Mouse (Mus musculus) embryonic facial prominence, embryonic 12.5 days (tissue): ENCODE results near the gene Atp9a. TPM values are rescaled to one million over a fixed set of nuclear protein-coding genes. Genes with fewer than 3 reads are reported as not detected.

Source experiments
- ATAC-seq: fragments of 200-750 bp; cut with Nextera tagmentation; 2 replicates; pipeline ENCODE4 v1.8.0; 2017; ENCODE audit not compliant: insufficient number of reproducible peaks, insufficient read depth, low FRiP score, low TSS enrichment
- H3K27ac ChIP-seq: fragments of 300-500 bp; sonication (generic); 2 replicates; pipeline ENCODE4 v1.5.1; 2016; ENCODE audit warnings: mild to moderate bottlenecking
- H3K27me3 ChIP-seq: fragments of 300-500 bp; sonication (generic); 2 replicates; pipeline ENCODE4 v1.6.1; 2016; ENCODE audit warnings: mild to moderate bottlenecking, moderate library complexity
- H3K36me3 ChIP-seq: fragments of 300-500 bp; sonication (generic); 2 replicates; pipeline ENCODE4 v1.6.1; 2016; ENCODE audit warnings: mild to moderate bottlenecking
- H3K4me1 ChIP-seq: fragments of 300-500 bp; sonication (generic); 2 replicates; pipeline ENCODE4 v1.6.1; 2016
- H3K4me2 ChIP-seq: fragments of 300-500 bp; sonication (generic); replicated peaks from 2 replicates; pipeline ENCODE4 v1.6.1; 2016; ENCODE audit warnings: mild to moderate bottlenecking, moderate library complexity
- H3K4me3 ChIP-seq: fragments of 300-500 bp; sonication (generic); 2 replicates; pipeline ENCODE4 v1.5.1; 2016; ENCODE audit warnings: mild to moderate bottlenecking
- H3K9ac ChIP-seq: fragments of 300-500 bp; sonication (generic); 2 replicates; pipeline ENCODE4 v1.6.1; 2016; ENCODE audit warnings: mild to moderate bottlenecking, moderate library complexity
- H3K9me3 ChIP-seq: fragments of 300-500 bp; sonication (generic); 2 replicates; pipeline ENCODE4 v1.6.1; 2016; ENCODE audit warnings: mild to moderate bottlenecking, moderate library complexity
- WGBS: fragments of 180-500 bp; shearing (Covaris S2); methylation state at CpG from one replicate; pipeline ENCODE4 v1.1.7; 2016; 5-methylcytosine and 5-hydroxymethylcytosine counted together
- polyA plus RNA-seq: library from polyadenylated mRNA; unstranded; fragments of >200 nt; fragmentation: Nextera tagmentation; extraction: Ambion mirVana; gene quantifications from 2 replicates; pipeline ENCODE4 v1.2.1, GENCODE M21; 2016

Atp9a gene
- polyA plus RNA-seq, 1 experiment from 2014 or later = 24.5 TPM

- H3K27ac ChIP-seq = no peak overlapping the region
- no peaks in the 10 kb centered on the region for H3K9me3 ChIP-seq
- H3K36me3 ChIP-seq = no peaks in the 10 kb centered on the region
- H3K4me2 ChIP-seq = no peak overlapping the region
- 64% methylated on average over 3 of the region's 3 CpGs for WGBS
- no peak for ATAC-seq
- no peak overlapping the region for H3K9ac ChIP-seq
- H3K4me3 ChIP-seq = no peak overlapping the region
- peaks cover 20% of the 10 kb centered on the region for H3K4me1 ChIP-seq
- H3K27me3 ChIP-seq = no peaks in the 10 kb centered on the region
Measured at GRCm38 (mm10) chr2:168610941-168611340, 131.3 kb downstream of the Atp9a start.

- Histone ChIP-seq H3K4me1 (peaks cover 27% of the 10 kb centered on the region), H3K9me3 (no peaks in the 10 kb centered on the region), H3K9ac (no peak overlapping the region), H3K4me2 (no peak overlapping the region), H3K4me3 (no peak overlapping the region), H3K27me3 (no peaks in the 10 kb centered on the region), H3K36me3 (no peaks in the 10 kb centered on the region), H3K27ac (no peak overlapping the region)
- 75% methylated on average over 6 of the region's 6 CpGs for WGBS
- no peak for ATAC-seq
Measured at GRCm38 (mm10) chr2:168609653-168610248, 132.5 kb downstream of the Atp9a start.

- 67% methylated on average over 9 of the region's 9 CpGs for WGBS
- Histone ChIP-seq H3K36me3 (no peaks in the 10 kb centered on the region), H3K9me3 (no peaks in the 10 kb centered on the region), H3K4me1 (peaks cover 25% of the 10 kb centered on the region), H3K27ac (no peak overlapping the region), H3K27me3 (peaks cover 5% of the 10 kb centered on the region; the same call in 1 of the 2 replicates), H3K4me2 (no peak overlapping the region), H3K4me3 (no peak overlapping the region), H3K9ac (no peak overlapping the region)
- no peak for ATAC-seq
Measured at GRCm38 (mm10) chr2:168608125-168608564, 134.1 kb downstream of the Atp9a start.

GRCm38 (mm10) chr2:168604655-168605070 lies 137.5 kb downstream of the Atp9a start:
- no peak overlapping the region for H3K4me2 ChIP-seq
- H3K4me1 ChIP-seq = peaks cover 39% of the 10 kb centered on the region
- no peak overlapping the region for H3K9ac ChIP-seq
- no peaks in the 10 kb centered on the region for H3K9me3 ChIP-seq
- peak overlapping the region; percentile 26; the same call in 1 of the 2 replicates for H3K27ac ChIP-seq
- no peak overlapping the region for H3K4me3 ChIP-seq
- no peaks in the 10 kb centered on the region for H3K36me3 ChIP-seq
- H3K27me3 ChIP-seq = peaks cover 29% of the 10 kb centered on the region
- 34% methylated on average over 16 of the region's 16 CpGs for WGBS
- ATAC-seq = no peak

GRCm38 (mm10) chr2:168602387-168602741 lies 139.8 kb downstream of the Atp9a start:
- Histone ChIP-seq H3K27me3 (peaks cover 41% of the 10 kb centered on the region), H3K27ac (no peak overlapping the region), H3K9ac (no peak overlapping the region), H3K4me2 (peak overlapping the region; percentile 81), H3K4me3 (no peak overlapping the region), H3K4me1 (peaks cover 36% of the 10 kb centered on the region), H3K36me3 (no peaks in the 10 kb centered on the region), H3K9me3 (no peaks in the 10 kb centered on the region)
- no peak for ATAC-seq
- WGBS = 16% methylated on average over 12 of the region's 12 CpGs

GRCm38 (mm10) chr2:168601491-168602386 lies 140.5 kb downstream of the Atp9a start, which contains the start of gene Nfatc2:
TSS of gene Nfatc2 (minus strand) at chr2:168601657.
- Histone ChIP-seq H3K9me3 (no peaks in the 10 kb centered on the region), H3K36me3 (no peaks in the 10 kb centered on the region), H3K27me3 (peaks cover 41% of the 10 kb centered on the region), H3K9ac (peak within 1 kb of the TSS; percentile 60), H3K27ac (peak within 1 kb of the TSS; percentile 58), H3K4me1 (peaks cover 36% of the 10 kb centered on the region), H3K4me2 (peak within 1 kb of the TSS; percentile 81), H3K4me3 (peak within 1 kb of the TSS; percentile 46)
- ATAC-seq = peak; percentile 57; the same call in 1 of the 2 replicates
- WGBS = under 1% methylated on average over 56 of the region's 56 CpGs

- Histone ChIP-seq H3K9ac (peak overlapping the region; percentile 60), H3K4me3 (peak overlapping the region; percentile 46), H3K4me1 (peaks cover 36% of the 10 kb centered on the region), H3K9me3 (no peaks in the 10 kb centered on the region), H3K27me3 (peaks cover 41% of the 10 kb centered on the region), H3K27ac (peak overlapping the region; percentile 58), H3K4me2 (peak overlapping the region; percentile 81), H3K36me3 (no peaks in the 10 kb centered on the region)
- ATAC-seq = peak; percentile 31; the same call in 1 of the 2 replicates
- 1% methylated on average over 32 of the region's 32 CpGs for WGBS
Measured at GRCm38 (mm10) chr2:168600750-168601490, 141.3 kb downstream of the Atp9a start.

GRCm38 (mm10) chr2:168595693-168596092 lies 146.5 kb downstream of the Atp9a start:
- ATAC-seq = no peak
- H3K9ac ChIP-seq = no peak overlapping the region
- no peak overlapping the region for H3K27ac ChIP-seq
- H3K4me2 ChIP-seq = no peak overlapping the region
- H3K9me3 ChIP-seq = no peaks in the 10 kb centered on the region
- H3K36me3 ChIP-seq = no peaks in the 10 kb centered on the region
- WGBS = 82% methylated on average over 7 of the region's 7 CpGs
- no peak overlapping the region for H3K4me3 ChIP-seq
- H3K27me3 ChIP-seq = peaks cover 37% of the 10 kb centered on the region
- peaks cover 13% of the 10 kb centered on the region for H3K4me1 ChIP-seq

GRCm38 (mm10) chr2:168593676-168594075 lies 148.5 kb downstream of the Atp9a start:
- Histone ChIP-seq H3K4me1 (peaks cover 18% of the 10 kb centered on the region), H3K9me3 (no peaks in the 10 kb centered on the region), H3K27ac (no peak overlapping the region), H3K4me3 (no peak overlapping the region), H3K27me3 (peaks cover 41% of the 10 kb centered on the region), H3K36me3 (no peaks in the 10 kb centered on the region), H3K4me2 (no peak overlapping the region), H3K9ac (no peak overlapping the region)
- 79% methylated on average over 6 of the region's 6 CpGs for WGBS
- no peak for ATAC-seq

GRCm38 (mm10) chr2:168593004-168593403 lies 149.2 kb downstream of the Atp9a start:
- Histone ChIP-seq H3K27ac (no peak overlapping the region), H3K4me3 (no peak overlapping the region), H3K36me3 (no peaks in the 10 kb centered on the region), H3K9ac (no peak overlapping the region), H3K4me2 (no peak overlapping the region), H3K9me3 (no peaks in the 10 kb centered on the region), H3K4me1 (peaks cover 18% of the 10 kb centered on the region), H3K27me3 (peaks cover 42% of the 10 kb centered on the region)
- WGBS = 84% methylated on average over 5 of the region's 5 CpGs
- no peak for ATAC-seq

- no peak for ATAC-seq
- no peak overlapping the region for H3K9ac ChIP-seq
- H3K36me3 ChIP-seq = no peaks in the 10 kb centered on the region
- H3K27me3 ChIP-seq = peaks cover 47% of the 10 kb centered on the region
- no peaks in the 10 kb centered on the region for H3K9me3 ChIP-seq
- no peak overlapping the region for H3K4me2 ChIP-seq
- H3K4me3 ChIP-seq = no peak overlapping the region
- H3K27ac ChIP-seq = no peak overlapping the region
- WGBS = 77% methylated on average over 2 of the region's 2 CpGs
- peaks cover 18% of the 10 kb centered on the region for H3K4me1 ChIP-seq
Measured at GRCm38 (mm10) chr2:168591076-168591475, 151.1 kb downstream of the Atp9a start.
